Mouse (Mus musculus): ENCODE measurements around the gene Sap30. TPM values are rescaled to one million over a fixed set of nuclear protein-coding genes. Genes with fewer than 3 reads are reported as not detected.
"Not testable (repeated sequence)": the region's sequence is repeated elsewhere in the genome, so short reads cannot be mapped to it uniquely, and the experiment has no call there.

Gene Sap30
- 29.2 and 37.7 TPM in 2 replicates for polyA plus RNA-seq (2015; fragmentation: Nextera tagmentation; extraction: Ambion mirVana)

GRCm38 (mm10) chr8:57487441-57488155 lies at the start of gene Sap30:
Gene Sap30, minus strand, starts transcription at chr8:57487860.
- peak within 1 kb of the TSS; percentile 95 for H3K27ac ChIP-seq
- ATAC-seq: peak; percentile 96
- WGBS: under 1% methylated on average over 58 of the region's 66 CpGs
- peak within 1 kb of the TSS; percentile 82 for H3K9ac ChIP-seq
- no peaks in the 10 kb centered on the region for H3K9me3 ChIP-seq
- H3K4me2 ChIP-seq (replicated peaks): peak within 1 kb of the TSS; percentile 87
- no peaks in the 10 kb centered on the region for H3K36me3 ChIP-seq
- H3K27me3 ChIP-seq (replicated peaks): no peaks in the 10 kb centered on the region
- peak within 1 kb of the TSS; percentile 94 for H3K4me3 ChIP-seq (replicated peaks)
- H3K4me1 ChIP-seq (replicated peaks): 0 out of 2 replicates have a peak, but pooled peaks cover 3% of the 10 kb centered on the region

- H3K4me3 ChIP-seq (replicated peaks): no peak overlapping the region
- H3K27me3 ChIP-seq (replicated peaks): no peaks in the 10 kb centered on the region
- 88% methylated on average over 6 of the region's 6 CpGs for WGBS
- H3K27ac ChIP-seq: no peak overlapping the region
- no peak for ATAC-seq
- no peaks in the 10 kb centered on the region for H3K9me3 ChIP-seq
- H3K4me2 ChIP-seq (replicated peaks): no peak overlapping the region
- no peak overlapping the region for H3K9ac ChIP-seq
- no peaks in the 10 kb centered on the region for H3K4me1 ChIP-seq (replicated peaks)
- peaks cover 13% of the 10 kb centered on the region for H3K36me3 ChIP-seq
These were observed 48.5 kb upstream of the Sap30 start for GRCm38 (mm10) chr8:57536167-57536566.

GRCm38 (mm10) chr8:57534495-57534894 lies 46.8 kb upstream of the Sap30 start:
- Histone ChIP-seq H3K9me3 (no peaks in the 10 kb centered on the region), H3K36me3 (peaks cover 13% of the 10 kb centered on the region), H3K4me3 (replicated peaks) (no peak overlapping the region), H3K4me1 (replicated peaks) (no peaks in the 10 kb centered on the region), H3K9ac (no peak overlapping the region), H3K4me2 (replicated peaks) (no peak overlapping the region), H3K27ac (no peak overlapping the region), H3K27me3 (replicated peaks) (no peaks in the 10 kb centered on the region)
- ATAC-seq: no peak
- WGBS: 73% methylated on average over 4 of the region's 4 CpGs

DNA sequence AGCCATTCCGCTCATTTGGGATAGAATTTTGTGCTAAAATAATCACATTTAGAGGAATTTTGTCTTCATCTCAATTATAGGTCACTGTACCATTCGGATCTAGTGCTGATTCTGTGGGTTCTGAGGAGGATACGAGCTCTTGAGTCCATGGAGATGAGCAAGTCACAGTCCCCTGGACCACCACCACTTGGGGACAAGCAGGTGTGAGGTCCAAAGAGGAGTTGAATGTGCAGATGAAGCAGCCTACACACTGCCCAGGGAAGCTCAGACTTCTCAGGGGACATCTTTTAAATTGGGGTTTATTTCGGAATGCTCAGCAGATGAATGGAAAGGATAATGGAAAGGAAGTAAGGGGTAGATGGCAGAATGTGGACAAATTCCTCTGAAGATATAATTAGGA lies 45.4 kb upstream of the Sap30 start:
- H3K27ac ChIP-seq: no peak overlapping the region
- no peak overlapping the region for H3K4me3 ChIP-seq (replicated peaks)
- WGBS: 94% methylated on average over 4 of the region's 4 CpGs
- ATAC-seq: no peak
- no peak overlapping the region for H3K9ac ChIP-seq
- H3K36me3 ChIP-seq: peaks cover 13% of the 10 kb centered on the region
- H3K27me3 ChIP-seq (replicated peaks): no peaks in the 10 kb centered on the region
- H3K9me3 ChIP-seq: no peaks in the 10 kb centered on the region
- H3K4me2 ChIP-seq (replicated peaks): no peak overlapping the region
- no peaks in the 10 kb centered on the region for H3K4me1 ChIP-seq (replicated peaks)

- Histone ChIP-seq H3K36me3 (peaks cover 13% of the 10 kb centered on the region), H3K4me3 (replicated peaks) (no peak overlapping the region), H3K9me3 (no peaks in the 10 kb centered on the region), H3K4me1 (replicated peaks) (no peaks in the 10 kb centered on the region), H3K27me3 (replicated peaks) (no peaks in the 10 kb centered on the region), H3K4me2 (replicated peaks) (no peak overlapping the region), H3K27ac (no peak overlapping the region), H3K9ac (no peak overlapping the region)
- ATAC-seq: no peak
- 64% methylated on average over 2 of the region's 2 CpGs for WGBS
These were observed 44.6 kb upstream of the Sap30 start for GRCm38 (mm10) chr8:57532223-57532622.

DNA sequence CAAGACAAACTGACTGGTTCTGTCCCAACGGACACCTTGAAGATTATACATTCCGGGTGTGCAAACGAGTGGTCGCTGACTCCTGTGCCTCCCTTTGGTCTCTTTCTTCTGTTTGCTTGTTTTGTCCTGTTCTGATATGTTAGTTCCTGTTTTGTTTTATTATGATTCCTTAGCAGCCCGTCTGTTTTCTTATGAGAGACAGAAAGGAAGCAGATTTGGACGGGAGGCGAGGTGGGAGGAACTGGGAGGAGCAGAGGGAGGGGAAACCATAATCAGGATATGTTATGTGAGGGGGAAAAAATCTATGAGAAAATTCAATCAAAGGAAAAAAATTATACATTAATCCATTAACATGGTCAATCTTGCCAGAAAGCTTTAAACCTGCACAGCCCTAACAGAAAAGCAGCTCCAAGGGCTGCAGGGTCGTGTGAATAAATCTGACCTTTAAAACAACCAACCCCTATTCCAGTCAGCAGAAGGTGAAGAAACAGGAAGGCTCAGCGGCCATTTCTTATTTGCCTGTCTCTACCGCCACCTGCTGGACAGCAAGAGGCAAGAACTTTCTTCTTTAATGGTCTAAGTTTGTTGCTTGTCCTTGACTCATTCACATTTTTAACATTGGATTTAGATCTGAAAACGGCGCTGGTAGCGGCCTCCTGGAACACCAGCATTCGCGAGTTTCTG lies 43.1 kb upstream of the Sap30 start:
- peak; percentile 79 for ATAC-seq
- Histone ChIP-seq H3K4me3 (replicated peaks) (no peak overlapping the region), H3K9me3 (no peaks in the 10 kb centered on the region), H3K4me1 (replicated peaks) (no peaks in the 10 kb centered on the region), H3K36me3 (peaks cover 7% of the 10 kb centered on the region), H3K9ac (peak overlapping the region; percentile 15; the same call in 1 of the 2 replicates), H3K4me2 (replicated peaks) (peak overlapping the region; percentile 30; the same call in 1 of the 2 replicates), H3K27me3 (replicated peaks) (no peaks in the 10 kb centered on the region), H3K27ac (no peak overlapping the region)
- 22% methylated on average over 15 of the region's 15 CpGs for WGBS

DNA sequence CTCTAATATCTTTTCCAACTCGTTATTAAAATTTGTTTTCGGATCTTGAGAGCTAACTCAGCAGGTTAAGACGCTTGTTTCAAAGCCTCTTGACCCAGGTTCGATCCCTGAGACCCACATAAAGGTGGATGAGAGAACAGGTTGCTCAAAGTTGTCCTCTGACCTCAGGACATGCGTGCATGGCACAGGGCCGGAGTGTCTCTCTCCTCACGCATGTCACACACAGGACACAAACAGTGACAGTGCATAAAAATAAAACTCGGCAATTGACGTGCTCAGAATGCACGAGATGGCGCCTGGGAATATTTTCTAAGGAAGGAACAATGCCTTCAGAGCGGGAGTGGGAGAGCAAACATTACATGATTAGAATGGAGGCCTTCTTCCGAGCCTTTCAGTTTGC lies 42.6 kb upstream of the Sap30 start:
- peak overlapping the region; percentile 15; the same call in 1 of the 2 replicates for H3K9ac ChIP-seq
- WGBS: 84% methylated on average over 13 of the region's 13 CpGs
- 0 out of 2 replicates have a peak, but pooled peaks have one; percentile 7 for ATAC-seq
- peaks cover 3% of the 10 kb centered on the region; the same call in 1 of the 2 replicates for H3K36me3 ChIP-seq
- no peaks in the 10 kb centered on the region for H3K27me3 ChIP-seq (replicated peaks)
- H3K4me1 ChIP-seq (replicated peaks): no peaks in the 10 kb centered on the region
- H3K4me3 ChIP-seq (replicated peaks): no peak overlapping the region
- no peak overlapping the region; the same call in 1 of the 2 replicates for H3K4me2 ChIP-seq (replicated peaks)
- H3K27ac ChIP-seq: no peak overlapping the region
- no peaks in the 10 kb centered on the region for H3K9me3 ChIP-seq

- H3K4me2 ChIP-seq (replicated peaks): no peak overlapping the region
- H3K4me3 ChIP-seq (replicated peaks): no peak overlapping the region
- no peak overlapping the region for H3K9ac ChIP-seq
- no peaks in the 10 kb centered on the region for H3K27me3 ChIP-seq (replicated peaks)
- 94% methylated on average over 1 of the region's 1 CpGs for WGBS
- H3K27ac ChIP-seq: no peak overlapping the region
- H3K36me3 ChIP-seq: no peaks in the 10 kb centered on the region
- H3K4me1 ChIP-seq (replicated peaks): no peaks in the 10 kb centered on the region
- no peak for ATAC-seq
- H3K9me3 ChIP-seq: no peaks in the 10 kb centered on the region
These were observed 40.4 kb upstream of the Sap30 start for GRCm38 (mm10) chr8:57528036-57528435.

GRCm38 (mm10) chr8:57520186-57520786 lies 32.6 kb upstream of the Sap30 start:
- ATAC-seq: no peak
- 81% methylated on average over 12 of the region's 12 CpGs for WGBS
- no peak overlapping the region for H3K9ac ChIP-seq
- H3K4me3 ChIP-seq (replicated peaks): no peak overlapping the region
- H3K36me3 ChIP-seq: no peaks in the 10 kb centered on the region
- H3K27me3 ChIP-seq (replicated peaks): no peaks in the 10 kb centered on the region
- H3K4me1 ChIP-seq (replicated peaks): no peaks in the 10 kb centered on the region
- no peaks in the 10 kb centered on the region for H3K9me3 ChIP-seq
- H3K27ac ChIP-seq: no peak overlapping the region
- H3K4me2 ChIP-seq (replicated peaks): no peak overlapping the region

DNA sequence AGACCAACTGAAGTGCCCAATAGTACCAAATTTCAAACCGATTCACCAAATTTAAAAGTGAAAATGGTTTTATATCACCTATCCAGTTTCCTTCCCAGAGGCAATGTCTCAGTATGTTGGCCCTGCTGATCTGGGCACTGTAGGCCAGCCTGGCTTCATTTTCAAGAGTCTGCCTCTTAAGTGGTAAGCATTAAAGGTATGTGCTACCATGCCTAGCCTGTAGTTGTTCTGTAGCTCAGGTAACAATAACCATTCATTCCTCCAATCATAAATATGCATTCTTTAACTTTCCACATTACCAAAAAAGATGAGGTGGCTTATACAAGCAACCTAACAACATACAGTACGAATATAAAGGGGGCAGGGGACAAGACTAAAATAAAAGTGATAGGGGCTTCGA lies 30.1 kb upstream of the Sap30 start:
- ATAC-seq: no peak
- WGBS: 92% methylated on average over 3 of the region's 3 CpGs

DNA sequence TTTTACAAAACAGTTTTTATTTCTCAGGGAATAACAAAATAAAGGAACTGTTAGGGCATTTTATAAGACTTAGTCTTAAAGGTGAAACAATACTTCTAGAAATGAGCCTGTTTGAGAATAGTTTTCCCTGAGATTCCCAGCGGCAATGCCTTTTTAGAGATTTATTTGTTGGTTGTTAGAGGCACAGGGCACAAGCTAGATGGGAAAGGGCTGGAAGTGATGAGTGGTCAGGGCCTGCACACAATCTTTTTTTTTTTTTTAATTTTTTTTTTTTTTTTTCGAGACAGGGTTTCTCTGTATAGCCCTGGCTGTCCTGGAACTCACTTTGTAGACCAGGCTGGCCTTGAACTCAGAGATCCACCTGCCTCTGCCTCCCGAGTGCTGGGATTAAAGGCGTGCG lies 29.0 kb upstream of the Sap30 start:
- H3K27ac ChIP-seq; H3K4me2 ChIP-seq (replicated peaks); H3K36me3 ChIP-seq; H3K9ac ChIP-seq; ATAC-seq; H3K4me3 ChIP-seq (replicated peaks); H3K4me1 ChIP-seq (replicated peaks); H3K9me3 ChIP-seq; H3K27me3 ChIP-seq (replicated peaks): not testable (repeated sequence)
- 95% methylated on average over 4 of the region's 5 CpGs for whole genome bisulfite sequencing

More for the DNA sequence above, 30.1 kb upstream of the Sap30 start:
- Histone ChIP-seq H3K27ac (no peak overlapping the region), H3K36me3 (no peaks in the 10 kb centered on the region), H3K9ac (no peak overlapping the region), H3K4me1 (replicated peaks) (no peaks in the 10 kb centered on the region), H3K9me3 (no peaks in the 10 kb centered on the region), H3K27me3 (replicated peaks) (no peaks in the 10 kb centered on the region), H3K4me3 (replicated peaks) (no peak overlapping the region), H3K4me2 (replicated peaks) (no peak overlapping the region)

- H3K4me2 ChIP-seq (replicated peaks): peak overlapping the region; percentile 51
- not testable (repeated sequence) for H3K9me3 ChIP-seq; H3K27me3 ChIP-seq (replicated peaks); H3K27ac ChIP-seq; H3K36me3 ChIP-seq; H3K4me1 ChIP-seq (replicated peaks); ATAC-seq
- peak overlapping the region; percentile 79 for H3K4me3 ChIP-seq (replicated peaks)
- H3K9ac ChIP-seq: peak overlapping the region; percentile 99; the same call in 1 of the 2 replicates
- WGBS: 4% methylated on average over 10 of the region's 10 CpGs
These were observed 25.6 kb upstream of the Sap30 start for GRCm38 (mm10) chr8:57513178-57513661.

All from intestine, embryonic 15.5 days (tissue).